Mouse (Mus musculus) heart, adult 2 months (tissue): ENCODE measurements around the gene Il9r. TPM values are rescaled to one million over a fixed set of nuclear protein-coding genes. Genes with fewer than 3 reads are reported as not detected.

Experiments
- DNase-seq, 2 experiments: peaks; one replicate each; pipeline ENCODE4 v3.0.0; 2021
- H3K27ac ChIP-seq: fragments of 200-600 bp; 2 replicates; pipeline ENCODE4 v1.8.1; 2022
- H3K27me3 ChIP-seq: fragments of 200-500 bp; 2 replicates; pipeline ENCODE4 v1.6.1; 2012; ENCODE audit warnings: mild to moderate bottlenecking, low read length, inconsistent platforms, mixed read lengths; ENCODE audit not compliant: control insufficient read depth, insufficient read depth
- H3K36me3 ChIP-seq: fragments of 200-500 bp; 2 replicates; pipeline ENCODE4 v1.6.1; 2012; ENCODE audit warnings: low read length, inconsistent platforms; ENCODE audit not compliant: control insufficient read depth, insufficient read depth
- H3K4me1 ChIP-seq: fragments of 200-500 bp; 2 replicates; pipeline ENCODE4 v1.6.1; 2011; ENCODE audit warnings: low read length; ENCODE audit not compliant: control insufficient read depth, insufficient read depth
- H3K4me3 ChIP-seq: fragments of 200-600 bp; 2 replicates; pipeline ENCODE4 v1.8.1; 2022
- H3K79me2 ChIP-seq: fragments of 200-500 bp; replicated peaks from 2 replicates; pipeline ENCODE4 v1.6.1; 2012; ENCODE audit warnings: mild to moderate bottlenecking, inconsistent platforms, low read length, moderate library complexity, mixed read lengths; ENCODE audit not compliant: control insufficient read depth, insufficient read depth
- H3K9ac ChIP-seq: fragments of 200-500 bp; 2 replicates; pipeline ENCODE4 v1.6.1; 2012; ENCODE audit warnings: low read depth, mild to moderate bottlenecking, control low read depth, inconsistent platforms, low read length, mixed read lengths
- CTCF ChIP-seq: fragments of 200-600 bp; IDR thresholded peaks from 2 replicates; pipeline ENCODE4 v1.8.1; 2022; ENCODE audit warnings: antibody characterized with exemption, mild to moderate bottlenecking, moderate library complexity
- EP300 ChIP-seq: fragments of 200-500 bp; IDR thresholded peaks from 2 replicates; pipeline ENCODE4 v1.6.1; 2011; ENCODE audit warnings: low read depth, low read length, control low read depth; ENCODE audit not compliant: insufficient read depth
- POLR2A ChIP-seq: fragments of 200-500 bp; IDR thresholded peaks from 2 replicates; pipeline ENCODE4 v1.6.1; 2011; ENCODE audit warnings: mild to moderate bottlenecking, low read depth, low read length, control low read depth; ENCODE audit not compliant: insufficient read depth
- WGBS: fragments of 180-500 bp; shearing (Covaris S2); methylation state at CpG from one replicate; pipeline ENCODE4 v1.1.7; 2018; 5-methylcytosine and 5-hydroxymethylcytosine counted together
- intact Hi-C: fragments of 180-260 bp; cut with DNase I; formaldehyde crosslinking; loops from one replicate; pipeline ENCODE4 v1.15.1; 2025
- polyA plus RNA-seq: library from polyadenylated mRNA; depleted of rRNA; stranded (reverse); fragments of >200 nt; gene quantifications from 2 replicates; pipeline ENCODE4 v1.2.3, GENCODE M21; 2012
- total RNA-seq, 2 experiments: library from RNA; stranded (reverse); gene quantifications; 2 replicates each; pipeline ENCODE4 v1.2.3; 2021

Il9r gene
- total and polyA plus RNA-seq, 3 experiments: 0.37 TPM; not detected in 2

DNA sequence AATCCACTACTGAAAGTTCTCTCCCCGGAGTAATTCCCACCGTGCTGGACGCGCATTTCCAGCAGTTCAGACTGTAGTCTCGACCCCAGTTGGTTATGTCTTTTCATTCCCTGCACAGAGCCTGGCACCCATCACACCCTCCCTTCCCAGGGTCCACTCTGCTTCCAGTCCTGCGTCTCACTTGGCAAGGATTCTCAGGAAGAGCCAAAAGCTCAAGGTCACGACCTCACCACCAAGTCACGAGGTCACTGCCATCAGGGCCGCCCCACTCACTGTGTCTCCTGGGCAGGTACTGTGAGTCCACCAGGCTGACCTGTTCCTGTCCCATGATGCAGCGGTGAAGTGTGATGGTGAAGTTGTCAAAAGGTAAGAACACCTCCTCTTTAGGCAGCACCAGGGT, 6.0 kb downstream of the Il9r start:
- WGBS: 67% methylated on average over 10 of the region's 10 CpGs
- no peaks in the 10 kb centered on the region for H3K27me3 ChIP-seq
- no peak overlapping the region for H3K27ac ChIP-seq
- no peak overlapping the region for H3K4me3 ChIP-seq
- H3K4me1 ChIP-seq: no peaks in the 10 kb centered on the region
- no peaks in the 10 kb centered on the region for H3K36me3 ChIP-seq
- intact Hi-C loops: no loop called here
- H3K79me2 ChIP-seq: no peaks in the 10 kb centered on the region
- no peak overlapping the region for H3K9ac ChIP-seq
- no peak for DNase-seq
- no peak for TF ChIP-seq EP300
- no peak for TF ChIP-seq POLR2A
- TF ChIP-seq CTCF: no peak

- WGBS: 91% methylated on average over 10 of the region's 10 CpGs
- intact Hi-C loops: no loop called here
These were observed 6.9 kb downstream of the Il9r start for GRCm38 (mm10) chr11:32193156-32193555.

GRCm38 (mm10) chr11:32190603-32191110, 9.4 kb downstream of the Il9r start:
- H3K9ac ChIP-seq: no peak overlapping the region

More at GRCm38 (mm10) chr11:32193156-32193555, 6.9 kb downstream of the Il9r start:
- H3K9ac ChIP-seq: no peak overlapping the region
- no peak overlapping the region for H3K27ac ChIP-seq
- no peaks in the 10 kb centered on the region for H3K79me2 ChIP-seq
- H3K36me3 ChIP-seq: no peaks in the 10 kb centered on the region
- no peaks in the 10 kb centered on the region for H3K4me1 ChIP-seq
- H3K4me3 ChIP-seq: no peak overlapping the region
- H3K27me3 ChIP-seq: no peaks in the 10 kb centered on the region
- DNase-seq: no peak
- TF ChIP-seq EP300: no peak
- no peak for TF ChIP-seq CTCF
- no peak for TF ChIP-seq POLR2A

DNA sequence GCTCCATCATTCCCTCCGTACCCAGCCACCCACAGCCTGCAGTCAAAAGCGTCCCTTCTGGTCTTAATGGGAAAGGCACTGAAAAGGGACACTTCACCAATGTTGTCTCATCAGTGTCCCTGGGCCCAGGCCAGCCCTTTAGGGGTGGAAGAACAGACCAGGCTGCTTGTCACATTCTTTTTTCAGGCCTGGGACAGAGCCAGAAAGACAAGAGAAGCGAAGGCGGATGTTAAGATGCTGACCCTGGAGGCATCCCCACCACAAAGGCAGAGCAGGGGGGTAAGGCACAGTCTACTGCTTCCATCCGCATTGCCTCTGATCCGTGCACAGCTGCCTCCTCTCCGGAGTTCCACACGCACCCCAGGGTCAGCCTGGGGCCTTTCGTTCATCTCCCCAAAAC, 10.0 kb downstream of the Il9r start:
- WGBS: 71% methylated on average over 9 of the region's 9 CpGs
- intact Hi-C loops: no loop called here
- Histone ChIP-seq H3K9ac (no peak overlapping the region), H3K4me1 (no peaks in the 10 kb centered on the region), H3K36me3 (no peaks in the 10 kb centered on the region), H3K79me2 (no peaks in the 10 kb centered on the region), H3K27ac (no peak overlapping the region), H3K27me3 (no peaks in the 10 kb centered on the region), H3K4me3 (no peak overlapping the region)
- no peak for DNase-seq
- no peak for TF ChIP-seq CTCF
- no peak for TF ChIP-seq EP300
- TF ChIP-seq POLR2A: no peak

More at GRCm38 (mm10) chr11:32190603-32191110, 9.4 kb downstream of the Il9r start:
- Histone ChIP-seq H3K36me3 (no peaks in the 10 kb centered on the region), H3K27ac (no peak overlapping the region), H3K4me3 (no peak overlapping the region), H3K27me3 (no peaks in the 10 kb centered on the region), H3K79me2 (no peaks in the 10 kb centered on the region), H3K4me1 (no peaks in the 10 kb centered on the region)
- intact Hi-C loops: no loop called here
- 79% methylated on average over 13 of the region's 13 CpGs for WGBS
- DNase-seq: no peak
- TF ChIP-seq POLR2A (no peak), EP300 (no peak), CTCF (no peak)

DNA sequence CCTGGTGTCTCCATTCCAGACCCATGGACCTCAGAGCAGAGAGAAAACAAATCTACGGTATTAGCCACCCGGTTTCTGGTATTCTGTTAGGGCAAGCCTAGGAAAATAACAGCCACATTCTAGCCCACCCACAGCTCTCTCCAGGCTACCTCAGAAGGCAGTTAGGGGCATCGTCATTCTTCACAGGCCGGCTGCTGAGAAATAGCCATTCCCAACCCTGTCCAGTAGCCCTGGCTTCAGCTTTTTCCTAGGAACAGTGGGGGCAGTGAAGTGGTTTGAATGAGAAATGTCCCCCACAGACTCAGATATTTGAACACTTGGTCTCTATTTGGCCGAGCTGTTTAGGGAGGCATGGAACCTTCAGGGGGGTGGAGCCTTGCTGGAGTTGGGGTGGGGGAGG, 10.6 kb downstream of the Il9r start:
- Histone ChIP-seq H3K27ac (no peak overlapping the region), H3K36me3 (no peaks in the 10 kb centered on the region), H3K79me2 (no peaks in the 10 kb centered on the region), H3K9ac (no peak overlapping the region), H3K4me1 (no peaks in the 10 kb centered on the region), H3K4me3 (no peak overlapping the region), H3K27me3 (no peaks in the 10 kb centered on the region)
- DNase-seq: no peak
- TF ChIP-seq POLR2A (no peak), CTCF (no peak), EP300 (no peak)
- intact Hi-C loops: loop anchor here (10.0 kb wide), 1 partner anchor 135 kb away; no protein-coding TSS in a partner anchor
- WGBS: 81% methylated on average over 5 of the region's 5 CpGs

GRCm38 (mm10) chr11:32188881-32189280, 11.2 kb downstream of the Il9r start:
- Histone ChIP-seq H3K36me3 (no peaks in the 10 kb centered on the region), H3K79me2 (no peaks in the 10 kb centered on the region), H3K4me3 (no peak overlapping the region), H3K27me3 (no peaks in the 10 kb centered on the region), H3K4me1 (no peaks in the 10 kb centered on the region), H3K9ac (no peak overlapping the region), H3K27ac (no peak overlapping the region)
- intact Hi-C loops: loop anchor here (10.0 kb wide), 1 partner anchor 136 kb away; no protein-coding TSS in a partner anchor
- no peak for TF ChIP-seq POLR2A
- no peak for TF ChIP-seq EP300
- no peak for TF ChIP-seq CTCF
- WGBS: 85% methylated on average over 12 of the region's 12 CpGs
- DNase-seq: no peak
